Mouse (Mus musculus) cerebellum, postnatal 4 days (tissue): Measurements from ENCODE around the gene Ccdc88b.

Source experiments
- DNase-seq, 2 experiments: peaks; one replicate each; pipeline ENCODE4 v3.0.0; 2022; ENCODE audit warnings: low spot score in 2 of 2, mixed read lengths in 1 of 2

Ccdc88b gene

DNA sequence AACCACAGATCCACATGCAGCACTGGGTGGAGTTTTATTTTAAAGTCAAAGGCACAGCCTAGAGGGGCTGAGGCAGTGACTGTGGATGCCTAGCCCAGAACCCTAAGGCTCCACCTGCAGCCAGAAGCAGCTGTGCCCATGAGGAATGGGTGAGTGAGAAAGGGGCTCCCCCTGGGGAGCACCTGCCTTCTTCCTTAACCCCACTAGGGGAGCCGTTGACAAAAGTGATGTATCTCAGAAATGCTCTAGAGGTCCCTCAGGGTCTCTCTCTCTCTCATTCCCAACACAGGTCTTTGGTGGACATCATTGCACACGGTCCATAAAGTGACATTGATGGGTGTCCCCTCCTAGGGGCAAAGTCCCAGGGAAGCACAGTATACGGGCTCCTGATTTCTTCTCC lies 28.9 kb downstream of the Ccdc88b start:
- DNase-seq = no peak

DNA sequence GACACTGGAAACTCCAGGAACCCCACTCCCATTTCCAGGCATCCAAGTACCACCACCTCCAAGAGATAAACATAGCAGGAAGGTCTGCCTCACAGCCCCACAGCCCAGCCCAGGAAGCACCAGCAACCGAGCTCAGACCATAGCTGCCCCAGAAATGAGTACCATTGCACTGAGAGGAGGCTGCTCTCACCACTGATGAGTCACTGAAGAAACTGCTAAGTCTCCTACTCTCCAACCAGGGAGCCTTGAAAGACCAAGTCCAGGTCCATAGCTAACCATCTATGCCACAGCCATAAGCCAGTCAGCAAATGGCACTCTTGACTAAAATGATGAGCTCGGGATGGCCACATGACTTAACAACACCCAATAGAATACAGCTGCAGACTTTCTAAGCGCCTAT lies 31.4 kb downstream of the Ccdc88b start:
- no peak for DNase-seq

DNA sequence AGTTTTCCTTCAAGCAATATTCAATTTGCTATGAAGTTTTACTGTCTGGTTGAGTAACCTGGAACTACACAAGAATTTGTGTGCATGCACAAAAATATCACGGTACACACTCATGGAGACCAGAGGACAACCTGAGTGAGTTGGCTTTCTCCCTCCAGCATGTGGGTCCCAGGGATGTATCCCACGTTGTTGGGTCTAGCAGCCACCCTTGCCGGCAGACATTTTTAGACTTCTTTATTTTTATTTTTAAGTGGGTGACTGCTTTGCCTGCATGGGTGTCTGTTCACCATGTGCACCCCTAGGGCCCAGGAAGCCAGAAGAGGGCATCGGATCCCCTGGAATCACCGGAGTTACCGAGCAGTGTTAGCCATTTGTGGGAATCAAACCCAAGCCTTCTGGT lies 32.6 kb downstream of the Ccdc88b start:
- DNase-seq = no peak

DNA sequence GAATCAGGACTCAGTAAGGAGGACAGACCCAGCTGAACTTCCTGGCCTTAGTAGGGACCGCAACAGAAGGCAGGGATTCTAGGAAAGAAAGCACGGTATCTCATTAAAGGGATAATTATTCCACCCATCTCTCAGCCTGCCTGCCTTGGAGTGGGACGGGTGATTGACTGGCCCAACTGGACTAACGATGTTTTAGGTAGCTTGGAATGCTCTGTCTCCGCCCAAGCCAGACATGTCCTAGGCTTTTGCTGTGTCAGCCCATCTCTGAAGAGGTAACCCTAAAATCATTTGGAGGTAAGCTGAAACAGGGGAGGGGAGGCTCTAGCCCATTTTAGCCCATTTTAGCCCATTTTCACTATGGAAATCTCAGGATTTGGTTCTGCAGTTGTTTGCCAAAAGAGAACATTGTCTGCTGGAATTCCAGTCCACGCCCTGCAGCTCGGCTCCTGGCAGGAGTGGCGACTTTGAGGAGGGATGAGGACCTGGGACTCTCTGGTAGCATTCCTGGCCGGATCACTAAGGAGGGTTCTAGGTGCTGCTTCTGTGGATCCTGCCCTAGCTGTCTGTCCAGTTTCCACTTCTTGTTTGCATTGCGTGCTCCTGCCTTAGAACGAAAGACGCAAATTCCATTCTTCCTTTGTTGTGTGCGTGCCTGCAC lies 37.3 kb downstream of the Ccdc88b start:
- no peak for DNase-seq

DNA sequence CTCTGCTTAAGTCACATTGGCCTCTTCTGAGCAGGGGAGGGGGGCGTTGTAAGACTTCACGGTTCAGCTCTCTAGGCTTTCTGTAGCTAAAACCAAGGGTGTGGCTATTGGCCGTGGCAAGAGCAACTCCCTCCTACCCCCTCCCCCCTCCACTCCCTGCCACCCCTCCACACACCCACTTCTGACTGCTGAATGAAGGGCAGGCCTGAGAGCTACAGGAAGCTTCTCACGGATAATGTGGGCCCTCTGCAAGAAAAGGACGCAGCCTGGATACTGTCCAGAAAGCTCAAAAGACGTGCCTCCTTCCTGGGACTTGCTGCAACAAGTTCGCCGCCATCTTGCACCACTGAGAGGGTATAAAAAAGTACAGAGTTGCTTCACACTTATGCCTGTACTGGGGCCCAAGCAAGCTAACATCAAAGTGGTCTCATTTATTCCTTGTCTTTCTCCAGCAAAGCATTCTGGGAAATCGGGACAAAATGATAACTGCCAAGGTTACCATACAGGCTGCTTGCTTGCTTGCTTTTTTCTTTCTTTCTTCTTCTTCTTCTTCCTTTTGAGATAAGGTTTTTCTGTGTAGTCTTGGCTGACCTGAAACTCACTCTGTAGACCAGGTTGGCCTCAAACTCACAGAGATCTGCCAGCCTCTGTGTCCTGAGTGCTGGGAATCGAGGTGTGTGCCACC lies 38.7 kb downstream of the Ccdc88b start:
- DNase-seq = no peak

DNA sequence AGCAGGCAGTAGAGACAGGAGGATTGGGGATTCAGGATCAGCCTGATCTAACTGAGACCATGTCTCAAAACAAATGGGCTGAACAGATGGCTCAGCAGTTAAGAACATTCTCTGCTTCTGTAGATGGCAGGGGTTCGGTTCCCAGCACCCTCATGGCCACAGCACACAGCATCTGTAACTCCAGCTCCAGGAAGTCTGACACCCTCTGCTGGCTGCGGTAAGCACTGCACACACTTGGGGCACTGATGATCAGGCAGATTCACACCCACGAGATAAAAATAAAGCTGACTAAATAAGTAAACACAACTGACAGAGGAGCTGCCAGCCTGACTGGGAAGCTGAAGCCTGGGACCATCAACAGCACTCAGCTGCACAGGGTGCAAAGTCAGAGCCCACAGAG lies 43.1 kb downstream of the Ccdc88b start:
- no peak for DNase-seq

DNA sequence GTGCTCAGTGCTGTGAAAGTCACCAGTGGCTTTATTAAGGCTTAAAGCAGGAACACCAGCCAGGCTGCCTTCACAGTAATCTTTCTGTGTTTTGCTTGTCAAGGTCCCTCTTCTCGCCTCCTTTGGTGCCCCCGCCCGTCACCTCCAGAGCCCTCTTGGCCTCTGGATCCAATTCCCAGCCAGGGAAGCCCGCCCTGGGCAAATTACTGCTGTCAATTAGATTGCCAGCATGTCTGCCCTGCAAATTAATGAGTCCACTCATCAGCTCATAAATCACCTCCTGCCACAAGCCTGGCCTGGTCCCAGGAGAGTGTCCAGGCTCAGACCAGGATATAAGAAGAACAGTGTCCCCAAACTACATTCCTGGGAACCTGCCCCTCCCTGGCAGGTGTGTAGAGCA lies 43.6 kb downstream of the Ccdc88b start:
- no peak for DNase-seq
